Mouse (Mus musculus) bone marrow, adult 2 months (tissue): ENCODE data around the gene Esrrg.

Experiments
- CTCF ChIP-seq: fragments of 200-500 bp; IDR thresholded peaks from 2 replicates; pipeline ENCODE4 v1.5.1; 2011; ENCODE audit warnings: low read length, control low read depth; ENCODE audit not compliant: control insufficient read depth, insufficient read depth
- POLR2A ChIP-seq: fragments of 200-500 bp; IDR thresholded peaks from 2 replicates; pipeline ENCODE4 v1.6.1; 2011; ENCODE audit warnings: low read depth, mild to moderate bottlenecking, control low read depth, low read length, borderline replicate concordance; ENCODE audit not compliant: control insufficient read depth

DNA sequence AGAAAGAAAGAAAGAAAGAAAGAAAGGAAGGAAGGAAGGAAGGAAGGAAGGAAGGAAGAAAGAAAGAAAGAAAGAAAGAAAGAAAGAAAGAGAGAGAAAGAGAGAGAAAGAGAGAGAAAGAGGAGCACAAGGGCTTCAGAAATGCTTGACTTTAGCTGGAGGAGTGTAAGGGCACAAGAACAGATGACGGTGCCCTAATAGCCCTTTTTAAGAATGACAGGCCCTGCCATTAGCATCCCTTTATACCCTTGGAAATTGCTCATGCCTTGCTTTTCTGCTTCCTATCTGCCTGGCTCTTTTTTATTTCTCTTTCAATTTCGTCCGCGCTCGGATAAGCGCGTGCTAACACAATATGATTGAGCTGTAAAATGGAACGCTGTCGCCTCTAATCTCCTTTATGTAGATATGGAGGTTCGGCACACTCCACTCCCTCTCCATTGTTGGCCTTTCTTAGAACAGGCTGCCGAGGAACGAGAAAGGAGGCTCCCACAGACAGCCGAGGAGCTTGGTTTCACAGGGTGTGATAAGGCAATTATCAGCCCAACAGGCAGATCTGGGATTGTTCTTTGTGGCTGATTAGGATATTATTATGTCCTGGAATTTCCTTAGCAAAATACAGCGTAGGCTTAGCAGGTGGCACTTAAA is 546.0 kb downstream of the Esrrg start:
- TF ChIP-seq POLR2A (no peak), CTCF (no peak)
